Mouse (Mus musculus): Measurements from ENCODE around the gene Fgg. TPM values are rescaled to one million over a fixed set of nuclear protein-coding genes. Genes with fewer than 3 reads are reported as not detected.

Gene Fgg
- polyA plus RNA-seq (2017; shearing (Covaris generic)) = not detected

GRCm38 (mm10) chr3:83007557-83007956 is at the start of gene Fgg:
TSS of gene Fgg (plus strand) at chr3:83007724.

GRCm38 (mm10) chr3:83025475-83026301 is 18.2 kb downstream of the Fgg start, which contains the start of gene Fga:
TSS of gene Fga (plus strand) at chr3:83026076.

GRCm38 (mm10) chr3:83049680-83050079 is 42.2 kb downstream of the Fgg start, which contains the start of gene Fgb:
TSS of gene Fgb (minus strand) at chr3:83049863.

GRCm38 (mm10) chr3:83055281-83056038 is 47.9 kb downstream of the Fgg start, which contains the start of gene Plrg1:
TSS of gene Plrg1 (plus strand) at chr3:83055522.

Other genes with a start within 250 kb of the Fgg start
- gene Rbm46, start 131.2 kb upstream of the Fgg start, polyA plus RNA-seq (2017; shearing (Covaris generic)) = 0.43 TPM
- not detected for gene Lrat, start 103.8 kb upstream of the Fgg start, polyA plus RNA-seq (2017; shearing (Covaris generic))
- not detected for gene Fga, start 18.4 kb downstream of the Fgg start, polyA plus RNA-seq (2017; shearing (Covaris generic))
- not detected for gene Fgb, start 42.1 kb downstream of the Fgg start, polyA plus RNA-seq (2017; shearing (Covaris generic))
- gene Plrg1, start 47.8 kb downstream of the Fgg start, polyA plus RNA-seq (2017; shearing (Covaris generic)) = 73.5 TPM
- gene Dchs2, start 120.2 kb downstream of the Fgg start, polyA plus RNA-seq (2017; shearing (Covaris generic)) = 0.09 TPM